Mouse (Mus musculus): ENCODE measurements around the gene Rabggta.

The Rabggta gene

DNA sequence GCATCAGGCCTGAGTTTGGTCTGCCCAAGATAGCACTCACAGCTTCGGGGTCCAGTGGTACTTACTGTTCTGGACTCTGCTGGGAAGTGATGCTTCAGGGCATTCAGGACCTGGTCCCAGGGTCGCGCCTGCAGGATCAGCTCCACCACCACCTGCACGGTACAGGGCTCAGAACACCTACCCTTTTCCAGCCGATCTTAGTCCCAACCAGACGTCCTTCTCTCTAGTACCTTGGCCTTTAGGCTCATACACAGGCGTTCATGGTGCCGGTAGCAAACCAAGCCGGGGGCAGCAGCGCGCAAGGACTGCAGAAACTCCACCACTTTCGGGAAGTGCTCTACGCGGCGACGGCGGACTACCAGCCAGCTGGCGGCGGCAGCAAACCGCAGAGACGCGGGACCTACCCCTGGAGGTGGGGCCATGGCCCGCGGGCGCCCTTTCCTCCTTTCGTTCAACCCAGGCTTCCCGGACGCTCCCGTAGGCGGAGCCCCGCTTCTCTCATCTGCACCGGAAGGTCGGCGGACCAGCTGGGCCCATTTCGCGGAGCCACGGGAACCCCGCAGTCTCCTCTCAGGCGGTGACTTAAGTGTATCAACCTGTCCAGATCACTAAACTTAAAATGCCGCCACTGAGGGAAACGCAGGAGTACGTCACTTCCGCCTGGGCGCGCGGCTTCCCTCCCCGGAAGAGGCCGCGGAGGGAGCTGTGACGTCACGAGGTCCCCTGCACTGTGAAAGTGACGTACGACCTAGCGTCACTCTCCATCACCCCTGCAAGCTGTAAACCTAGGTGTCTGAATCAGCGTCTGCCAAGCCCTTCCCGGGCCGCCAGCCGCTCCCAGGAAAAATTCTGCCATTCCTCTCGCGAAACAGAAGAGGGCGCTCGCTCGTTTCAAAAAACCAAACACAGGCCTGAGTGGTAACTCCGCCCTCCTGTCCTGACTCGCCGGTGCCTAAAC is 40.6 kb downstream of the Rabggta start, which contains the start of gene Tinf2:
Gene Tinf2, minus strand, starts transcription at position 661 of the 958 bp plus-strand sequence.
- peak; percentile 94 to 95 for DNase-seq

DNA sequence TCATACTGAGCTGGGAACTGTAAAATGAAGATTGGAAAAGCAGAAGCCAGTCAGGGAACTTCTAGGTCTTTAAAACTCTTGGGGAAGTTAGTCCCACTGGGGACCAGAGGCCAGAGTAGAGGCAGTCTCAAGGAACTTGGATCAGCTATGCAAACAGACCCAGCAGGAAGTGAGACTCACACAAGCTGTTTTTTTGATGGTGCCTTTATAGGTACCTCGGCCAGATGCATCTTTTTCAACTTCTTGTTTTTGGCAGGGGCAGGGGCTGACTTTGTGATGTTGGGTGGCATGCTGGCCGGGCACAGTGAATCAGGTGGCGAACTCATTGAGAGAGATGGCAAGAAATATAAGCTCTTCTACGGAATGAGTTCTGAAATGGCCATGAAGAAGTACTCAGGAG is 44.4 kb downstream of the Rabggta start:
- no peak for DNase-seq

DNA sequence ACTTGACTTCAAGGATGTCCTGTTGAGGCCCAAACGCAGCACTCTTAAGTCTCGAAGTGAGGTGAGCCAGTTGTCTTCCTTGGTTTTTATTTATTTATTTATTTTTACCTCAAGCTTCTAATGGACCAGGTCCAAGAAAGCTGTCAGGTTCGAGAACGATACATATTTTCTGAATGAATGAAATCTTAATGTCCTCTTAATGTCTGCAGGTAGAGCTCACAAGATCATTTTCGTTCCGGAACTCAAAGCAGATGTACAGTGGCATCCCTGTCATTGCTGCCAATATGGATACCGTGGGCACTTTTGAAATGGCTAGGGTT is 49.4 kb downstream of the Rabggta start:
- no peak for DNase-seq

DNA sequence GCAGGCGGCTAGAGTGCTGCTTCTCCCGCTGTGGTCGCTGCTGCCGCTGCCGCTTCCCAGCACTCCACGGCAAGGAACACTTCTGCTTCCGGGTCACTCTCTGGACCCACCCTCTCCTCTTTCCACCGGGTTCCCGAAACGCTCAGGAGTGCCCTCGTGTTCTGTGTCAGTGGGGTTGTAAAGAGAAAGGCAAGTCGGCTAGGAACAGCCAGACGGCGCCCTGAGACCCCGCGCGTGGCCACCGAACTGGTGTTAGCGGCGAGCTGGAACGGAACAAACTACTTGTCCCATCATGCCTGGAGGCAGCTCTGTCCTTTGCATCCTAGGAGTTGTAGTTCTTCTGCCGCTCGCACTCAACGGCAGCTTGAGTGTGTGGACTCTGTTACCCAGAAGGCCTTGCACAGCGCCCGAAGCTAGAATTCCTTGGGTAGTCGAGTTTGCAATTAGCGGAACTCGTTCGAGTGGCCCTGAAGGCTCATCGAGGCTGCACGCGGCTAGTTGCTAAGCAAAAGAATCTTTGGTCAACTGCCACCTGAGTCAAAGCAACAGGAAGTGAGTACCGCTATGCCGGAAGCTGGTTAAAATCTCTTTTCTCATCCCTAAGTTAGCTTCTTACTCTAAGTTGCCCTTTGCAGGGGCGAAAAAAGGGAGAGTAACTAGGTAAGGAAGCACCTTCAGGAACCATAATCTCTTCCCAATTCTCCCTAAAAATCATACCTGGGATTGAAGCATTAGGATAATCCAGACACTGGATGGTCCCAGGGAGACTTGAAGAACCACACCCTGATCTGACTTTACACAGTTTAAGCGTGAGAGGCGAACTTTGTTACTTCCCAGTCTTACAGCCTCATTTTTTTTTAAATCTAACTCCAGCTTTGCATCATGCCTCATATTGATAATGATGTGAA is 50.0 kb downstream of the Rabggta start, which contains the start of the genes Gmpr2 and Nedd8:
Gene Gmpr2, plus strand, starts transcription at position 109 of the 908 bp plus-strand sequence.
Gene Nedd8, minus strand, starts transcription at position 292 of the 908 bp plus-strand sequence.
- peak; percentile 94 for DNase-seq

DNA sequence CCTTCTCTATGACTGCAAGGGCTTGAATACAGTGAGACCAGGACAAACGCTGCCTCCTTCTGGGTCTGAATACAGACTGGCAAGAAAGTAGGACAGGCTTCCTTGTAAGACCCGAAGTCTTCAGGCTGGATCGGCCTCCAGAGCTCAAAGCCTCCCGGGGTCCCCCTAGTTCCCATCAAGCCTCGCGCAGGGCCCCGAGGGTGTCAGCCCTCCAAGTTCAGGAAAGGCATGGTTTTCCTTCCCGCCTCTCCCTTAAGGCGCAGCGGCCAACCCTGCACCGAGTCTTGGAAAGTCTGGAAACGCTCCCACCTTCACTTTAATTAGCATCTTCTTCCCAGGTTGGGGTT is 50.6 kb downstream of the Rabggta start:
- no peak for DNase-seq
